Mouse (Mus musculus) small intestine, adult 2 months (tissue): ENCODE data around the gene Sufu. TPM values are rescaled to one million over a fixed set of nuclear protein-coding genes. Genes with fewer than 3 reads are reported as not detected.

Experiments used
- H3K27ac ChIP-seq: fragments of 200-500 bp; 2 replicates; pipeline ENCODE4 v1.5.1; 2012; ENCODE audit warnings: low read depth, low read length, control low read depth, inconsistent platforms; ENCODE audit not compliant: insufficient read depth
- H3K27me3 ChIP-seq: fragments of 200-500 bp; 2 replicates; pipeline ENCODE4 v1.6.1; 2012; ENCODE audit warnings: mild to moderate bottlenecking, moderate library complexity, low read length, inconsistent platforms; ENCODE audit not compliant: control insufficient read depth, insufficient read depth
- H3K36me3 ChIP-seq: fragments of 200-500 bp; 2 replicates; pipeline ENCODE4 v1.6.1; 2012; ENCODE audit warnings: mild to moderate bottlenecking, low read length, control low read depth, inconsistent platforms; ENCODE audit not compliant: control insufficient read depth, insufficient read depth
- H3K4me1 ChIP-seq: fragments of 200-500 bp; 2 replicates; pipeline ENCODE4 v1.6.1; 2012; ENCODE audit warnings: low read length, inconsistent platforms, mixed read lengths; ENCODE audit not compliant: control insufficient read depth, insufficient read depth, insufficient read length
- H3K4me3 ChIP-seq: fragments of 200-500 bp; 2 replicates; pipeline ENCODE4 v1.5.1; 2012; ENCODE audit warnings: low read depth, mild to moderate bottlenecking, control low read depth, inconsistent platforms, low read length, moderate library complexity
- CTCF ChIP-seq: fragments of 200-500 bp; IDR thresholded peaks from 2 replicates; pipeline ENCODE4 v1.5.1; 2012; ENCODE audit warnings: low read depth, mild to moderate bottlenecking, control low read depth, inconsistent platforms, low read length, moderate library complexity, mixed read lengths; ENCODE audit not compliant: insufficient replicate concordance, insufficient read length; ENCODE audit errors: extremely low read depth
- POLR2A ChIP-seq: fragments of 200-500 bp; IDR thresholded peaks from 2 replicates; pipeline ENCODE4 v1.6.1; 2012; ENCODE audit warnings: low read depth, mild to moderate bottlenecking, control low read depth, inconsistent platforms, low read length, moderate library complexity
- WGBS: fragments of 180-500 bp; shearing (Covaris S2); methylation state at CpG from one replicate; pipeline ENCODE4 v1.1.7; 2018; 5-methylcytosine and 5-hydroxymethylcytosine counted together
- polyA plus RNA-seq: library from polyadenylated mRNA; depleted of rRNA; stranded (reverse); fragments of >200 nt; gene quantifications from 2 replicates; pipeline ENCODE4 v1.2.3, GENCODE M21; 2012

Gene Sufu
- polyA plus RNA-seq, 1 experiment: 9.4 TPM

GRCm38 (mm10) chr19:46521698-46522097 is 125.0 kb downstream of the Sufu start:
- no peak overlapping the region for H3K4me3 ChIP-seq
- H3K36me3 ChIP-seq: peaks cover 1% of the 10 kb centered on the region
- TF ChIP-seq CTCF (no peak), POLR2A (no peak)
- peaks cover 48% of the 10 kb centered on the region for H3K4me1 ChIP-seq
- no peaks in the 10 kb centered on the region for H3K27me3 ChIP-seq
- peak overlapping the region; percentile 31; the same call in 1 of the 2 replicates for H3K27ac ChIP-seq

- Histone ChIP-seq H3K27ac (peak overlapping the region; percentile 18; the same call in 1 of the 2 replicates), H3K36me3 (no peaks in the 10 kb centered on the region), H3K4me1 (peaks cover 48% of the 10 kb centered on the region), H3K4me3 (no peak overlapping the region), H3K27me3 (no peaks in the 10 kb centered on the region)
- TF ChIP-seq CTCF (no peak), POLR2A (no peak)
- WGBS: 41% methylated on average over 15 of the region's 15 CpGs
These were observed 125.8 kb downstream of the Sufu start for GRCm38 (mm10) chr19:46522433-46523044.

DNA sequence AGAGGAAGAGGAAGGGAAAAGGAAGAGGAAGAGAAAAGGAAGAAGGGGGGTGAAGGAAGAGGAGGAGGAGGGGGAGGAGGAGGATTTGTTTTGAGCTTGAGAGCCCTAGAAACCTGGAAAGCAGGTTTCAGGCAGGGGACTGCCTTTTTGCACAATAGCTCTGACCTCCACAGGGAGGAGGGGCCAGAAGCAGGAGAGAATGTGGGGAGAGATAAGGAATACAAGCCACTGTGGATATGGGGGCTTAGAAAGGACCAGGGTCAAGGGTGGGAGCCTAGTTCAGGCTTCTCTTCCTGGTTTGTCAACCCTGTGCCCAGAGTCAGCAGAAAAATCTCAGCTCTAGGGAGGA is 126.4 kb downstream of the Sufu start:
- TF ChIP-seq POLR2A (no peak), CTCF (no peak)
- Histone ChIP-seq H3K4me3 (no peak overlapping the region), H3K4me1 (peaks cover 49% of the 10 kb centered on the region), H3K36me3 (no peaks in the 10 kb centered on the region), H3K27ac (no peak overlapping the region), H3K27me3 (no peaks in the 10 kb centered on the region)

DNA sequence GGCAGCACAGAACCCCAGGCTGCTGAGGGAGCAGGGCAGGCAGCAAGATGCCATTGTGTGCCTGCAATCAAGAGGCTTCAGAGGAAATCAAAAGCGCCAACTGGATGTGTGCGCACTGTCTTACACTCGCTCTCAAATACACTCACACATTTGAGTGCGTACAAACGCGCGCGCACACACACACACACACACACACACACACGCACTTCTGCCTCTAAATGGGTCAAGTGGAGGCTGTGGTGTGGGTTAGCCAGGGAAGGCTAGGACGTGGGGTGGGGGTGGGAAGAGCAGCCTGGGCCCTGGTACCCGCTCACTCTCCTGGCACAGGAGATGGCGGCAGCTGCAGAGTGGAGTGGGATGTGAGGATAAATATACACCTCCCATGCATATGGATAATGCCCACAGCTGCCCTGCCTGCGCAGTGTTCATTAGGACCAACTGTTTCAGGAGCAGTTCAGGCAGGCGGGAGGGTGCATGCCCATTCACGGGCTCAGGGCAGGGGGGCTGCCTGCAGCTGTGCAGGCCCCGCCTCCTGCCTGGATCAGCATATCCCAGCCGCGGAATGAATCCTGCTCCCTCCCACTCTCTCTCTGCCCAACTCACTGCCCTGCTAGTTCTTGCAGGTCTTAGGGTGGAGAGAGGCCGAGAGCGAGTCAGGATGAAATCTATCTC is 126.9 kb downstream of the Sufu start:
- no peak for TF ChIP-seq CTCF
- TF ChIP-seq POLR2A: no peak
- Histone ChIP-seq H3K36me3 (no peaks in the 10 kb centered on the region), H3K27me3 (no peaks in the 10 kb centered on the region), H3K4me3 (no peak overlapping the region), H3K27ac (no peak overlapping the region; the same call in 1 of the 2 replicates), H3K4me1 (peaks cover 49% of the 10 kb centered on the region)
- WGBS: 56% methylated on average over 20 of the region's 20 CpGs

- H3K4me1 ChIP-seq: peaks cover 50% of the 10 kb centered on the region
- no peaks in the 10 kb centered on the region for H3K27me3 ChIP-seq
- WGBS: 46% methylated on average over 6 of the region's 6 CpGs
- peak overlapping the region; percentile 30 for H3K27ac ChIP-seq
- no peak overlapping the region for H3K4me3 ChIP-seq
- H3K36me3 ChIP-seq: no peaks in the 10 kb centered on the region
- no peak for TF ChIP-seq POLR2A
- no peak for TF ChIP-seq CTCF
These were observed 127.5 kb downstream of the Sufu start for GRCm38 (mm10) chr19:46524152-46524544.

DNA sequence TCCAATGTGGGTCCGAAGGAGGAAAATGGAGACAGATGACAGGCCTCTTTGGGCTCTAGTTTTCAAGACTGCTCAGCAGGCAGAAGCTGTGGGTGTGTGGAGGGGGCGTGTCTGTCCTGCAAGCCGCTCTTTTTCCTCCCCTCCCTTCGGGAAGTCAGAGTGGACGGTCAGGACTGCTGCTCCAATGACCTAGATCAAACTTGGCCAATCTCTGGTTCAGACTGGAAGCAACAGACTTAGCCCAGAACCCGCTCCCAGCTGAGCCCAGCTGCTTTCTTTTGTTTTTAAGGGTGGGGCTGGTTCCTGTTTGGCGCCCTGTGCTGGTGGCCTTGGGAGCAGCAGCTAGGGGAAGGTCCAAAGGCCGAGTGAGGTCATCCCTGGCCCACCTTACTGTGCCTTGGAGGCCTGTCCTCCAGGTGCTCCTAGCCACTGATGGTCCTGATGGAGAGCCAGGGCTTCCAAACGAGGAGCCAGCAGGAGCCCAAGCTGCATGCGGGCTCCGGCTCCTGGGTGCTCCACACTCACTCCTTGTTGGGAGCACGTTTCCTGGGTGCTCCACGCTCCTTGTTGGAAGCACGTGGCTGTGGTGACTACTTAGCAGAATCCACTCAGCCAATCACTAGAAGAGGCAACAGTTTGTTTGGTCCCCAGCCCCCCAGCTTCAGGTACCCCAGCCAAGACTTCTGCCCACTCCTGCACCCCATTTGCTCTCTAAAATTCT is 128.1 kb downstream of the Sufu start:
- H3K27ac ChIP-seq: peak overlapping the region; percentile 30
- 10% methylated on average over 14 of the region's 14 CpGs for WGBS
- H3K4me3 ChIP-seq: peak overlapping the region; percentile 3; the same call in 1 of the 2 replicates
- H3K36me3 ChIP-seq: no peaks in the 10 kb centered on the region
- H3K4me1 ChIP-seq: peaks cover 47% of the 10 kb centered on the region
- no peaks in the 10 kb centered on the region for H3K27me3 ChIP-seq
- TF ChIP-seq CTCF (no peak; the same call in 1 of the 2 replicates), POLR2A (no peak; the same call in 1 of the 2 replicates)

DNA sequence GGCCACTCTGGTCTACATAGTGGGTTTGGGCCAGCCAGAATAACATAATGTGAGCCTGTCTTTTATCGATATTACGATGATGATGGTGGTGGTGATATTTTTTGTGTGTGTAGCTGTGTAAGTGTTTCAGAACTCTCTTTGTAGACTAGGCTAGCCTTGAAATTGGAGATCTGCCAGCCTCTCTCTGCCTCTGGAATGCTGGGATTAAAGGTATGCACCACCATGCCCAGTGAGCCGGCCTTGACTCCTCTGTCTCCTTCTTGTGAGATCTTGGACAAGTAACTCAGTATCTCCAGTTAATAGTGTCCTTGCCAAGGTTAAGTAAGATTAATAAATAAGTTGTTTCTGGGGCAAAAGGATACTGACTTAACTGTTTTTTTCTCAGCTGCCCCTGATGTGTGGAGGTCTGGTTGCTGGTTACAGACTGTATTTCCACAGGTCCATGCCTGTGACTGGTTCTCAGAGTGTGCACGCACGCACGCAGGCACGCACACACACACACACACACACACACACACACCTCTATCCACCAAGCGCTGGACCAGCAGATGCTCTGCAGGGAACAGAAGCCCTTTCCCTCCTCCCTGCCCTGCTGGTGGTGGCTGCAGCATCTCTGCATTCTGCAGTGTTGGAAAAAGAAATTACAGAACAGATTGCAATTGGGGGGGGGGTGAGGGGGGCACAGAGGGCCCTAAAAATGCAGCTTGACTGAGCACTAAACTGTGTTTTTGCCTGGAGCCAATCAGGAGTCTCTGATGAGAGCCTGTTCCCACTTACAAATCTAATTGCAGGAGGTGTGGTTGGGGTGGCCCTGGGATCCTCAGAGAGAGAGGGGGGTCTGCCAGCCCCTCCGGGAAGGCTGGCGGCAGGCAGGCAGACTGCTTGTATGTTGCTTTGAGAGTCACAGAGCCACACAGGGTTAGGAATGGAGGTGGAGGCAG is 129.3 kb downstream of the Sufu start:
- H3K36me3 ChIP-seq: no peaks in the 10 kb centered on the region
- no peak overlapping the region for H3K27ac ChIP-seq
- no peak overlapping the region for H3K4me3 ChIP-seq
- TF ChIP-seq POLR2A (no peak), CTCF (no peak)
- peaks cover 39% of the 10 kb centered on the region for H3K4me1 ChIP-seq
- 84% methylated on average over 10 of the region's 10 CpGs for WGBS
- no peaks in the 10 kb centered on the region for H3K27me3 ChIP-seq
